Mouse (Mus musculus): ENCODE data around the gene Oip5.

Gene Oip5

DNA sequence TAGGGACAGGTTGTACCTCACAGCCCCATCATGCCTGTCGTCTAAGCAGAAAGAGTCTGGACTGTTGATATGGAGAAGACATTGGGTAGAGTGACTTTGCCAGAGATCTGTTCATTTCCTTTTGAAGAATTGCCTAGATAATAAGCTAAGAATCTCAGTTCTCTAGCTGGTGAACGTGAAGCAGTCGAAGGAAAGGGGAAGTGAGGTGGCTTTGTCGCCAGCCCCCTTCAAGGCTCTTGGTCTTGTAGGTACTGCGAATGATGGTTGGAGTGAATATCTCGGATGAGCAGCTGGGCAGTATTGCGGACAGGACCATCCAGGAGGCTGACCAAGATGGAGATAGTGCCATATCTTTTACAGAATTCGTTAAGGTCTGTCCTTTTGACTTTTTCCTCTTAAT, 34.0 kb downstream of the Oip5 start:
- DNase-seq, result no peak

DNA sequence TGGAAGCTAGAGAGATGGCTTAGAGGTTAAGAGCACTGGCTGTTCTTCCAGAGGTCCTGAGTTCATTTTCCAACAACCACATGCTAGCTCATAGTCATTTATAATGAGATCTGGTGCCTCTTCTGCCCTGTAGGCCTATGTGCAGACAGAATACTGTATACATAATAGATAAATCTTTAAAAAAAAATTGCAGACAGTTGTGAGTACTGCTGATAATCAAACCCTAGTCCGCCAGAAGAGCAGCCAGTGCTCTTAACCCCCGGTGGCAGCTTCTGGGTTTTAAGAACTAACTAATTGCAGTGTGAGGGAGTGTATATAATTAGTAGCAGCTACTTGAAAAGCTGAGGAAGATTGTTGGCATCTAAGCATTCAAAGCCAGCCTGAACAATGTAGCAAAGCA, 34.8 kb downstream of the Oip5 start:
- no peak for DNase-seq

DNA sequence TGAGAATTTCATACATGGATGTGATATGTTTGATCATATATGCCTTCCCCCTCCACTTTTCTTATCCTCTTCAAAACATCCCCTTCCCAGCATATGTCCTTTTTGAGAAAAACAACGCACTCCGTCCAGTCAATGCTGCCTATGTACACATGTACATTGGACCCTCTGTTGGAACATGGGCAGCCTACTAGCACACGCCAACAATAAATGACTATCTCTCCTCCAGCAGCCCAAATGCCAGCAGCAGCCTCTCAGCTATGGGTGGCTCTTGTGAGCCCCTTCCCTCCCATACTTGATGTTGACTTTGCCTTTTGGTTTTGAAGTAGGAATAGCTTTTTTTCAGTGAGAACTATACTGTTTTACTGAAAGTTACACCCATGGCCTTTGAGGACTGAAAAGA, 36.7 kb downstream of the Oip5 start:
- DNase-seq, result no peak

DNA sequence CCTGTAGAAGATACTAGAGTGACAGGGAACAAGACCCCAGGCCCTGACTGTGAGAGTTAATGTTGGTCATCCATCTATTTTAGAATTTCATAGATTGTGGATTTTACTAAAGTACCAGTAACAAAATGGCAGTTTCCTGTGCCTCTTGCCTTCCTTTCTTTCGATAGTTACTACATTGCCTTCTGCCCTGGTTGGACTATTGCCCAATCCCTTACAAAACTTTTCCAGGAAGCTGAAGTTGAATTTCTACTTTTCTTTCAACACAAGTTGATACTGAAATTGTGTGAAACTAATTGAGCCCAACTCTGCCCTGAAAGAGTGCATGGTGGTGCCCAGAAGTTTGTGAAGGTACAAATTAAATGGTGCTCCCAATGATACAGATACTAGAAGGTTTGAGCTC, 45.8 kb downstream of the Oip5 start:
- DNase-seq, result no peak

DNA sequence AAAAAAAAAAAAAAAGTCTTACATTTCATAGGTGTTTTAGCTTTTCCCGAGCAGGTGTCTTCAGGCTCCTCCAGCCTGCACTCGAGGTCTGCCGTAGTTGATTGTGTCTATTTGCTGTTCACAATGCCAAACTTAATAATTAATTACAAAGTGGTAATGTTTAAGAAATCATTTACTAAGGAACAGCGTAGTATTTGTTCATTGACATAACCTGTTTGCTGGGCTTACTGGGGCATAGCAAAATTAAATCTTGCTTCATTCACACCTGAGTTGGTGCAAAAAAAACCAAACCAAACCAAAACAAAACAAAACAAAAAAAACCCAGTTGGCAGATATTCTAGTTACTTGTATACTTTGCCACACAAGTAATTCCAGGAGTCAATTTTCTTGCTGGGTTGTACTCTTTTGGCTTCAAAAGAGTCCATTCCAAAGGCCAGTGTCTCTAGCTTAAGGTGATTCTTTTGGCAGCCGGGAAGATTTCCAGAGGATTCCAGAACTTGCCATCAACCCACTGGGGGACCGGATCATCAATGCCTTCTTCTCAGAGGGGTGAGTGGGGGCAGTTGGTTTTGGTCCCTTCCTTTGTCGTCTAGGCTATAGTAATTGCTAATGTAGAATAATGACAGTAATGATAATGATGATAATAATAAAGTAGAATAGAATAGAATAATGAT, 52.0 kb downstream of the Oip5 start:
- no peak for DNase-seq

DNA sequence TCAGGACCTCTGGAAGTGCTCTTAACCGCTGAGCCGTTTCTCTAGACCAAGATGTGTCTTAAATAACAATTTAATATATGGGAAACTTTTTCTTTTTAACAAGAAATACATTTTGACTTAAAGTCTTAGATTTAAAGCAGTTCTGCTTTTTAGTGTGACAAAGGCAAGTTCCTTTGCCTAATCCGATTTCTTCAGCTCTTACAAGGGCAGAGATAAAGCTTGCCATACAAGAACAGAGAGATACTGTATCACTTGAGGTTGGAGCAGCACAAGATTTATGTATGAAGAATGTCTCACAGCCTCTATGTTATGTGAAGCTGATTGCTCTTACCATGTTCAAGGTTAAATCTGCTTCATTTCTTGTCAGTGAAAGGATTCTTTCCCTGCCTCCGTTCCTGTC, 53.0 kb downstream of the Oip5 start:
- DNase-seq, result no peak

DNA sequence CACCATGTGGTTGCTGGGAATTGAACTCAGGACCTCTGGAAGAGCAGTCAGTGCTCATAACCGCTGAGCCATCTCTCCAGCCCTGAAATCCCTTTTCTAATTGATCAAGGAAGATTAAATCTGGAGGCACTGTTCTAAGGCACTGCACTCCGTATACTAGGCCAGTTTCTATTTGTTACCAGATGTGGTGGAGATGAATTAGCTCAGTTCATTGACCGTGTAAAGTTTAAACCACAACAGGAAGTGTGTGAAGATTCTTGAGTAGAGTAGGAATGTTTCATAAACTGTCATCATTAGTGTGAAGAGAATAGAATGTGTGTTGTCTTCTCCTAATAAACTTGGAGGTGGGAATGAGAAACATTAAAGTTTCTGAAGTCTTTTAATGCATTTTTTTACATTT, 56.5 kb downstream of the Oip5 start:
- DNase-seq, result no peak

Measured in spleen, adult 18-20 months (tissue).